Mouse (Mus musculus) common myeloid progenitor, adult 5-6 weeks (primary cell): ENCODE measurements around the gene Disp1. TPM values are rescaled to one million over a fixed set of nuclear protein-coding genes. Genes with fewer than 3 reads are reported as not detected.

Source experiments
- ATAC-seq: replicated peaks from 2 replicates; pipeline ENCODE4 v1.8.0; 2016; ENCODE audit warnings: low read depth, mild to moderate bottlenecking, moderate TSS enrichment, inconsistent platforms; ENCODE audit not compliant: poor library complexity, severe bottlenecking
- total RNA-seq: library from RNA; stranded (forward); fragments of 200-1000, 187-1606 nt; gene quantifications from 2 replicates; pipeline ENCODE4 v1.2.3, GENCODE M21; 2017

The Disp1 gene
- total RNA-seq, 1 experiment from 2014 or later, result 6.3 TPM

- no peak for ATAC-seq
Measured at GRCm38 (mm10) chr1:183049295-183049694, 172.0 kb downstream of the Disp1 start.

GRCm38 (mm10) chr1:183047913-183048523 is 173.3 kb downstream of the Disp1 start:
- no peak for ATAC-seq

- ATAC-seq, result no peak
Measured at GRCm38 (mm10) chr1:183047191-183047912, 174.0 kb downstream of the Disp1 start.

GRCm38 (mm10) chr1:183046081-183046480 is 175.2 kb downstream of the Disp1 start:
- ATAC-seq, result no peak

- no peak for ATAC-seq
Measured at GRCm38 (mm10) chr1:183043161-183043812, 178.0 kb downstream of the Disp1 start.

- peak; percentile 26; the same call in 1 of the 2 replicates for ATAC-seq
Measured at GRCm38 (mm10) chr1:183041703-183042102, 179.6 kb downstream of the Disp1 start.

GRCm38 (mm10) chr1:183040847-183041382 is 180.4 kb downstream of the Disp1 start:
- ATAC-seq, result peak; percentile 72

GRCm38 (mm10) chr1:183039881-183040708 is 181.2 kb downstream of the Disp1 start:
- no peak for ATAC-seq

GRCm38 (mm10) chr1:183039404-183039803 is 181.9 kb downstream of the Disp1 start:
- no peak for ATAC-seq

Other genes with a start within 250 kb of the Disp1 start
- gene Aida, start 75.1 kb upstream of the Disp1 start, total RNA-seq, result 60.9 and 64.5 TPM in 2 replicates
- 34.1 and 39.6 TPM in 2 replicates for gene Brox, start 75.7 kb upstream of the Disp1 start, total RNA-seq
- gene Mia3, start 148.0 kb upstream of the Disp1 start, total RNA-seq, result 71.0 and 71.7 TPM in 2 replicates
- gene Taf1a, start 167.5 kb upstream of the Disp1 start, total RNA-seq, result 19.2 and 22.2 TPM in 2 replicates
- gene Hhipl2, start 196.7 kb upstream of the Disp1 start, total RNA-seq, result not detected in 2 replicates